Mouse (Mus musculus): ENCODE measurements at regions not wholly inside any gene's neighbourhood (a gene's known extent, or its start where the extent isn't known, plus 50 kb on each side); places are given as distances from the start of the nearest gene placed in this dataset.
"Not testable (repeated sequence)": the region's sequence is repeated elsewhere in the genome, so short reads cannot be mapped to it uniquely, and the experiment has no call there.

- not testable (repeated sequence) for DNase-seq (ENCODE audit: low spot score in 2 of 2)
These were observed 203.5 kb upstream of the Asrgl1 start for GRCm38 (mm10) chr19:9338971-9339370.

- DNase-seq (ENCODE audit: low spot score in 2 of 2): not testable (repeated sequence)
These were observed 202.0 kb upstream of the Asrgl1 start for GRCm38 (mm10) chr19:9337447-9337846.

- DNase-seq (ENCODE audit: low spot score in 2 of 2): not testable (repeated sequence)
These were observed 182.5 kb upstream of the Asrgl1 start for GRCm38 (mm10) chr19:9317932-9318331.

GRCm38 (mm10) chr19:9316162-9316561 lies 180.7 kb upstream of the Asrgl1 start:
- not testable (repeated sequence) for DNase-seq (ENCODE audit: low spot score in 2 of 2)

GRCm38 (mm10) chr19:9283176-9283575 lies 147.7 kb upstream of the Asrgl1 start:
- peak; percentile 10 to 36 for DNase-seq (ENCODE audit: low spot score in 2 of 2)

DNA sequence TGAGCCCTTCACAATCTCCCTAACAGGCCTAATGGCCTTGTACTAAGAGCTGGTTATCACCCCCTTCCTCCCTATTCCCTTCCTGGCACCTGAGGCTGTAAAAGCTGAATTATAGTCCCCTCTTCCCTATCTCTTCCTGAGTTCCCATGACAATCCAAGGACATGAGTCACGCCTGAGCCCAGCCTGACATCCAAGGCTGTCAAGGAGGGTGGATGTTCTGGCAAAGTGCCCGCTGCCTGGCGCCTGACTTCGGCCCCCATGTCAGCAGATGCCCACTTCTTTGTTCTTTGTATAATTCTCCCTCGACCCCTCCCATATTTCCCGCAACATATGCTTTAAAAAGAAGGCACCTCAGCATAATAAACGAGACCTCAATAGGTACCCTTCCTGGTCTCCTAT lies 99.2 kb upstream of the Asrgl1 start:
- DNase-seq (ENCODE audit: low spot score in 2 of 2): not testable (repeated sequence)

Small RNA genes lying in the stretch of these regions (microRNA-seq; reads per million reads assigned to microRNA genes)
- gene Gm24543: 0 reads per million in 2 experiments
